Mouse (Mus musculus): ENCODE data around the gene Smagp. TPM values are rescaled to one million over a fixed set of nuclear protein-coding genes. Genes with fewer than 3 reads are reported as not detected.

Gene Smagp
- 3.6 and 4.1 TPM in 2 replicates for polyA plus RNA-seq (2015; fragmentation: Nextera tagmentation; extraction: Ambion mirVana)

- ATAC-seq, result no peak
- Histone ChIP-seq H3K4me1 (ENCODE audit: control insufficient read depth, insufficient read depth, low read depth, low read length) (peaks cover 11% of the 10 kb centered on the region), H3K4me3 (ENCODE audit: low read length) (peak within 1 kb of the TSS; percentile 44), H3K9ac (ENCODE audit: low read depth, low read length) (peak within 1 kb of the TSS; percentile 47), H3K27ac (ENCODE audit: low read depth, low read length) (no peak within 1 kb of the TSS), H3K27me3 (replicated peaks; ENCODE audit: control insufficient read depth, insufficient read depth, low read length) (peaks cover 37% of the 10 kb centered on the region), H3K36me3 (ENCODE audit: control insufficient read depth, insufficient read depth, low read length) (no peaks in the 10 kb centered on the region), H3K4me2 (ENCODE audit: low read length) (peak within 1 kb of the TSS; percentile 81), H3K9me3 (ENCODE audit: control insufficient read depth, low read length) (no peaks in the 10 kb centered on the region)
- 0% methylated on average over 51 of the region's 77 CpGs for WGBS
These were observed at the start of gene Smagp for GRCm38 (mm10) chr15:100636700-100637501. TSS of gene Smagp (minus strand) at chr15:100636940.

DNA sequence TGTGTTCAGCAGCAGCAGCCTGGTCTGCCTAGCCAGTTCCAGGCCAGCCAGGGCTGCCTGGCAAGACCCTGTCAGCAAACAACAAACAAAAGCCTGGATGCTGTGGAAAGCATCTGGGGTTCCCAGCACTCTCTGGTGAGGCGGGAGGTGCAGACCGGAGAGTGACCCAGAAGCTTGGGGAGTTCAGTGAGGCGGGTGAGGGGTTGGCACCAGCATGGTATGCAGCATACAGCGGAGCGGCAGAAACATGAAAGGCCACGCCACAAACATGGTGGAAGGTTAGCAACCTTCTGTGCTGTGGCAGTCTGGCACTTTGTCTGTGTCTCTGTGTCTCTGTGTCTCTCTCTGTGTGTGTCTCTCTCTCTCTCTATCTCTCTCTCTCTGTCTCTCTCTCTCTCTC lies 49.7 kb upstream of the Smagp start:
- Histone ChIP-seq H3K27ac (ENCODE audit: low read depth, low read length) (no peak overlapping the region), H3K4me1 (ENCODE audit: control insufficient read depth, insufficient read depth, low read depth, low read length) (no peaks in the 10 kb centered on the region), H3K9me3 (ENCODE audit: control insufficient read depth, low read length) (peaks cover 2% of the 10 kb centered on the region; the same call in 1 of the 2 replicates), H3K36me3 (ENCODE audit: control insufficient read depth, insufficient read depth, low read length) (no peaks in the 10 kb centered on the region), H3K27me3 (replicated peaks; ENCODE audit: control insufficient read depth, insufficient read depth, low read length) (no peaks in the 10 kb centered on the region), H3K4me3 (ENCODE audit: low read length) (no peak overlapping the region), H3K9ac (ENCODE audit: low read depth, low read length) (no peak overlapping the region), H3K4me2 (ENCODE audit: low read length) (no peak overlapping the region)
- WGBS, result 72% methylated on average over 6 of the region's 6 CpGs
- no peak for ATAC-seq

DNA sequence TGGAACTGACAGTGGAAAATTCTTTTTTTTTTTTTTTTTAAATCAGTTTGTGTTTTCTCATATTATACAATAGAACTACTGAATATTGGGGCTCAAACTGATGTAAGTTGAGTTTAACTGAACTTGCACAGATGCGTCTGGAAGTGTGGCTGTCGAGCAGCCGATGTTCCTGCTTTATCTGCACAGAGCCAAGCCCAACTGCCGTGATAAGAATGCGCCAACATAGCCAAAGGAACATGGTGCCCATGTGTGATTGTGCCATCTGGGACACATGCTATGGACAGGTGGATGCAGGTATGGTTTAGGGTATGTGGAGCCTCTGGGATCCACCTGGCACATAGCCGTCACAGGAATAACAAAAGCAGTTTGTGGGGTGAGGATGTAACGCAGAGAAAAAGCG lies 49.1 kb upstream of the Smagp start:
- H3K9ac ChIP-seq (ENCODE audit: low read depth, low read length), result no peak overlapping the region
- no peak overlapping the region for H3K4me3 ChIP-seq (ENCODE audit: low read length)
- ATAC-seq, result no peak
- H3K9me3 ChIP-seq (ENCODE audit: control insufficient read depth, low read length), result peaks cover 2% of the 10 kb centered on the region; the same call in 1 of the 2 replicates
- no peak overlapping the region for H3K4me2 ChIP-seq (ENCODE audit: low read length)
- H3K36me3 ChIP-seq (ENCODE audit: control insufficient read depth, insufficient read depth, low read length), result no peaks in the 10 kb centered on the region
- no peaks in the 10 kb centered on the region for H3K27me3 ChIP-seq (replicated peaks; ENCODE audit: control insufficient read depth, insufficient read depth, low read length)
- WGBS, result 88% methylated on average over 8 of the region's 8 CpGs
- H3K27ac ChIP-seq (ENCODE audit: low read depth, low read length), result no peak overlapping the region
- H3K4me1 ChIP-seq (ENCODE audit: control insufficient read depth, insufficient read depth, low read depth, low read length), result no peaks in the 10 kb centered on the region

- WGBS, result 20% methylated on average over 13 of the region's 13 CpGs
- no peak overlapping the region for H3K9ac ChIP-seq (ENCODE audit: low read depth, low read length)
- no peak overlapping the region for H3K4me2 ChIP-seq (ENCODE audit: low read length)
- no peaks in the 10 kb centered on the region for H3K27me3 ChIP-seq (replicated peaks; ENCODE audit: control insufficient read depth, insufficient read depth, low read length)
- H3K4me3 ChIP-seq (ENCODE audit: low read length), result no peak overlapping the region
- no peaks in the 10 kb centered on the region for H3K4me1 ChIP-seq (ENCODE audit: control insufficient read depth, insufficient read depth, low read depth, low read length)
- H3K36me3 ChIP-seq (ENCODE audit: control insufficient read depth, insufficient read depth, low read length), result no peaks in the 10 kb centered on the region
- peaks cover under 1% of the 10 kb centered on the region; the same call in 1 of the 2 replicates for H3K9me3 ChIP-seq (ENCODE audit: control insufficient read depth, low read length)
- ATAC-seq, result no peak
- H3K27ac ChIP-seq (ENCODE audit: low read depth, low read length), result no peak overlapping the region
These were observed 48.5 kb upstream of the Smagp start for GRCm38 (mm10) chr15:100685255-100685654.

DNA sequence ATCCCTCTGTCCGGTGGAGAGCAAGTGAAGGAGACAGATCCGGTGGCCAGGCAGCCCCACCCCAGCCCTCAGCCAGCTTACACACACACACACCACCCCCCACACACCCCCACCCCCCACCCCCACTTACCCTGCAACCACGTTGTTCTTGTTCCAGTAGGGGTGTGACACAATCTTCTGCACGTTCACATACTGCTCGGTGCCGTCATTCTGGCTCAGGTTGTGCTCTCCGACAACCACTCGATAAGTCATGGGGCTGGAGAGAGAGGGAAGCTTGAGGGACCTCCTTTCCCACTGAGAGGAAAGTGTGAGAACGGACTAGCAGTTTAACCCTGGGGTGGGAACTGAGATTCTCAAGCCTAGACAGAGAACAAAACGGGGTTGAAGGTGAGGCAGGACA lies 47.7 kb upstream of the Smagp start:
- no peak for ATAC-seq
- no peak overlapping the region for H3K4me2 ChIP-seq (ENCODE audit: low read length)
- H3K27ac ChIP-seq (ENCODE audit: low read depth, low read length), result no peak overlapping the region
- H3K4me3 ChIP-seq (ENCODE audit: low read length), result no peak overlapping the region
- no peaks in the 10 kb centered on the region for H3K9me3 ChIP-seq (ENCODE audit: control insufficient read depth, low read length)
- H3K27me3 ChIP-seq (replicated peaks; ENCODE audit: control insufficient read depth, insufficient read depth, low read length), result no peaks in the 10 kb centered on the region
- H3K4me1 ChIP-seq (ENCODE audit: control insufficient read depth, insufficient read depth, low read depth, low read length), result no peaks in the 10 kb centered on the region
- H3K36me3 ChIP-seq (ENCODE audit: control insufficient read depth, insufficient read depth, low read length), result no peaks in the 10 kb centered on the region
- no peak overlapping the region for H3K9ac ChIP-seq (ENCODE audit: low read depth, low read length)
- 72% methylated on average over 10 of the region's 10 CpGs for WGBS

DNA sequence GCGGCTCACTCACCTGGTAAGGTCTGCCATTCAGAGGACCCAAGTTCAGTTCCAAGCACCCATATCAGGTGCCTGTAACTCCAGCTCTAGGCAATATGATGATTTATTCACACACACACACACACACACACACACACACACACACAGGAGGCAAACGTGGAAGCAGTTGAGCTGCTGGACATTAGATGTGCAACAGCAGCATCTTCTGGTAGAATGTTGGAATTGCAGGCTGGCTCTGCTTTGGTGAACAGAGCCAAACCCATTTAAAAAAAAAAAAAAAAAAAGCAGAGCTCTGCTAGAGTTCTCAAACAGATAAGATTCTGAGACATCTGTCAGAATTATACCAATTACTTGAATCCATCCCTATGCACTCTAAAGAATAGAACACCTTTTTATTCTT lies 46.3 kb upstream of the Smagp start:
- H3K4me2 ChIP-seq (ENCODE audit: low read length), result no peak overlapping the region
- no peak overlapping the region for H3K4me3 ChIP-seq (ENCODE audit: low read length)
- no peaks in the 10 kb centered on the region for H3K36me3 ChIP-seq (ENCODE audit: control insufficient read depth, insufficient read depth, low read length)
- H3K4me1 ChIP-seq (ENCODE audit: control insufficient read depth, insufficient read depth, low read depth, low read length), result no peaks in the 10 kb centered on the region
- no peak overlapping the region for H3K27ac ChIP-seq (ENCODE audit: low read depth, low read length)
- no peaks in the 10 kb centered on the region for H3K9me3 ChIP-seq (ENCODE audit: control insufficient read depth, low read length)
- H3K27me3 ChIP-seq (replicated peaks; ENCODE audit: control insufficient read depth, insufficient read depth, low read length), result no peaks in the 10 kb centered on the region
- ATAC-seq, result no peak
- H3K9ac ChIP-seq (ENCODE audit: low read depth, low read length), result no peak overlapping the region
- 43% methylated on average over 2 of the region's 2 CpGs for WGBS

DNA sequence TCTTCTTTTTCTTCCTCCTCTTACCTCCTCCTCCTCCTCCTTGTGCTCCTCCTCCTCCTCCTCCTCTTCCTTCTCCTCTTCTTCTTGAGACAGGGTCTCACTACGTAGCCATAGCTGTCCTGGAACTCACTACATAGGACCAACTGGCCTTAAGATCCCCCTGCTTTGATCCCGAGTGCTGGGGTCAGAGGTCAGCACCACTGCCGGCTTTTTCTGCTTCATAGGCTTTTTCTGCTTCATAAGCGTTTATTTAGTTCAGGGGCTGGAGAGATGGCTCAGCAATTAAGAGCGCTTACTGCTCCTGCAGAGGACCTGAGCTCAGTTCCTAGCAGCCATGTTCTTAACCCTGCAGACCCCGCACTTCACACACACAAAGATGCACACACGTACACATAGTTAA lies 45.0 kb upstream of the Smagp start:
- H3K27ac ChIP-seq (ENCODE audit: low read depth, low read length), result no peak overlapping the region
- no peak overlapping the region for H3K4me3 ChIP-seq (ENCODE audit: low read length)
- H3K4me1 ChIP-seq (ENCODE audit: control insufficient read depth, insufficient read depth, low read depth, low read length), result no peaks in the 10 kb centered on the region
- WGBS, result 36% methylated on average over 7 of the region's 7 CpGs
- no peaks in the 10 kb centered on the region for H3K9me3 ChIP-seq (ENCODE audit: control insufficient read depth, low read length)
- H3K9ac ChIP-seq (ENCODE audit: low read depth, low read length), result no peak overlapping the region
- no peak overlapping the region for H3K4me2 ChIP-seq (ENCODE audit: low read length)
- H3K27me3 ChIP-seq (replicated peaks; ENCODE audit: control insufficient read depth, insufficient read depth, low read length), result no peaks in the 10 kb centered on the region
- no peak for ATAC-seq
- no peaks in the 10 kb centered on the region for H3K36me3 ChIP-seq (ENCODE audit: control insufficient read depth, insufficient read depth, low read length)

GRCm38 (mm10) chr15:100680381-100680780 lies 43.6 kb upstream of the Smagp start:
- Histone ChIP-seq H3K4me1 (ENCODE audit: control insufficient read depth, insufficient read depth, low read depth, low read length) (no peaks in the 10 kb centered on the region), H3K9me3 (ENCODE audit: control insufficient read depth, low read length) (no peaks in the 10 kb centered on the region), H3K27ac (ENCODE audit: low read depth, low read length) (no peak overlapping the region), H3K4me3 (ENCODE audit: low read length) (no peak overlapping the region), H3K4me2 (ENCODE audit: low read length) (no peak overlapping the region), H3K9ac (ENCODE audit: low read depth, low read length) (no peak overlapping the region), H3K36me3 (ENCODE audit: control insufficient read depth, insufficient read depth, low read length) (no peaks in the 10 kb centered on the region), H3K27me3 (replicated peaks; ENCODE audit: control insufficient read depth, insufficient read depth, low read length) (no peaks in the 10 kb centered on the region)
- ATAC-seq, result no peak
- WGBS, result 62% methylated on average over 3 of the region's 3 CpGs

GRCm38 (mm10) chr15:100679005-100679404 lies 42.3 kb upstream of the Smagp start:
- Histone ChIP-seq H3K9me3 (ENCODE audit: control insufficient read depth, low read length) (no peaks in the 10 kb centered on the region), H3K36me3 (ENCODE audit: control insufficient read depth, insufficient read depth, low read length) (no peaks in the 10 kb centered on the region), H3K9ac (ENCODE audit: low read depth, low read length) (no peak overlapping the region), H3K4me2 (ENCODE audit: low read length) (no peak overlapping the region), H3K4me3 (ENCODE audit: low read length) (no peak overlapping the region), H3K4me1 (ENCODE audit: control insufficient read depth, insufficient read depth, low read depth, low read length) (no peaks in the 10 kb centered on the region), H3K27ac (ENCODE audit: low read depth, low read length) (no peak overlapping the region), H3K27me3 (replicated peaks; ENCODE audit: control insufficient read depth, insufficient read depth, low read length) (no peaks in the 10 kb centered on the region)
- no peak for ATAC-seq
- 91% methylated on average over 14 of the region's 14 CpGs for WGBS
